Comparison of ENCODE assay signal across 8 mouse cellular contexts in the genomic region with DNA sequence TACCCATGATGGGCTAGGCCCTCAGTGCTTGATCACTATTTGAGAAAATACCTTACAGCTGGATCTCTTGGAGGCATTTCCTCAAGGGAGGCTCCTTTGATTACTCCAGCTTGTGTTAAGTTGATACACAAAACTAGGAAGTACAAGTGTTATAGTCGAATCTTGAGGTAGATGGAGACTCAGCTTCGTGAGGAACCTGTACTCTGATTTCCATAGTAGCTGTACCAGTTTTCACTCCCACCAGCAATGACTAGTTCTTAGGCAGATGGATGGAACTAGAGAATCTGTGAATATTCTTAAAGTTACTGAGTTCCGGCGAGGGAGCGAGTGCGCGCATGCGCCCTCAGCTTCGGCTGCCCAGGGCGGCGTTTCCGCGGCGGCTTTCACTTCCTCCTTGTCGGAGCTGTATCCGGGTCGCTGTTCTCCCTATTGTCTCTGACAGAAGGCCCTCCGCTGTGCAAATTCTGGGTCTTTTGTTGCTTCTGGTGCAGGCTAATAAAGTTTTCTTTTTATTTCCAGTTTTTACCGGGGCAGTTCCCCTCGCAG. TPM values are rescaled to one million over a fixed set of nuclear protein-coding genes. Genes with fewer than 3 reads are reported as not detected.
A peak's percentile ranks its signal among the peaks of the same experiment; 100 is the strongest.
DNase-seq lines count a peak whose midpoint lies in the region; ATAC-seq lines count a peak whose summit lies in the region.

No protein-coding gene starts in this region.

- peak; percentile 55 to 75 for DNase-seq in gastrocnemius, adult 8-10 months (ENCODE audit: low spot score in 2 of 2)
- DNase-seq in induced T-regulatory cell, adult 2 months (ENCODE audit: low read depth): peak; percentile 93
- DNase-seq in left cerebral cortex, adult 9 months (ENCODE audit: low spot score in 2 of 2): peak; percentile 47 to 89
- DNase-seq in right cerebral cortex, postnatal 36 days (ENCODE audit: low spot score in 2 of 2): peak; percentile 85
- DNase-seq in yolk sac, embryonic 10.5 days (ENCODE audit: low spot score): peak; percentile 86

- ATAC-seq in activated CD4-positive, CD25-positive, alpha-beta regulatory T cell, adult 4 months: peak; percentile 99
- ATAC-seq in common myeloid progenitor, adult 5-6 weeks (replicated peaks; ENCODE audit: low read depth, poor library complexity, severe bottlenecking): peak; percentile 94
- peak; percentile 91 for ATAC-seq in megakaryocyte progenitor cell, adult 5-6 weeks (replicated peaks; ENCODE audit: poor library complexity)

RNA-seq across cellular contexts. Expression of a gene that starts 18.0 kb away (rescaled TPM):
- 10 to 100 TPM; 35.0 to 57.6 TPM for polyA plus RNA-seq in activated CD4-positive, CD25-positive, alpha-beta regulatory T cell, adult 4 months (2017; shearing (Covaris generic))
- 146 and 162 TPM in 2 replicates for total RNA-seq in common myeloid progenitor, adult 5-6 weeks (2017)
- total RNA-seq in gastrocnemius, adult 8-10 months (2022): 10 to 100 TPM; 22.3 to 27.9 (median 24.1) TPM
- 90.8 and 105 TPM in 2 replicates for total RNA-seq in megakaryocyte progenitor cell, adult 5-6 weeks (2015)
- total RNA-seq in megakaryocyte progenitor cell, adult 5-6 weeks (2017): 83.4 and 109 TPM in 2 replicates

RNA-seq across cellular contexts. Expression of a gene that starts 18.3 kb away (rescaled TPM):
- polyA plus RNA-seq in activated CD4-positive, CD25-positive, alpha-beta regulatory T cell, adult 4 months (2017; shearing (Covaris generic)): 100 to 1,000 TPM; 536 to 581 TPM
- total RNA-seq in common myeloid progenitor, adult 5-6 weeks (2017): 332 and 475 TPM in 2 replicates
- total RNA-seq in gastrocnemius, adult 8-10 months (2022): 1,000 to 10,000 TPM; 1,285 to 1,449 (median 1,371) TPM
- total RNA-seq in megakaryocyte progenitor cell, adult 5-6 weeks (2015): 690 and 719 TPM in 2 replicates
- 382 and 561 TPM in 2 replicates for total RNA-seq in megakaryocyte progenitor cell, adult 5-6 weeks (2017)

Comparison
In these comparisons a context has a peak if more than half of its experiments do, and no peak if none do; other contexts are left out.
1. Peak in every context shown above with its lines: DNase-seq and ATAC-seq.